Mouse (Mus musculus): ENCODE data around the gene G0s2.

- TF ChIP-seq CTCF (IDR thresholded peaks at IDR 0.05; ENCODE audit: low read depth) (no peak), EP300 (IDR thresholded peaks at IDR 0.05; ENCODE audit: low read depth) (no peak)
These were observed 16.1 kb upstream of the G0s2 start for GRCm38 (mm10) chr1:193289076-193289475.

All from heart, postnatal 0 days (tissue).